Mouse (Mus musculus): ENCODE results near the gene Fam219a.
A peak's percentile ranks its signal among the peaks of the same experiment; 100 is the strongest.

The Fam219a gene

GRCm38 (mm10) chr4:41470051-41470683 is 99.2 kb downstream of the Fam219a start:
- DNase-seq (ENCODE audit: low spot score) = no peak

GRCm38 (mm10) chr4:41469199-41469598 is 100.1 kb downstream of the Fam219a start:
- DNase-seq (ENCODE audit: low spot score) = no peak

GRCm38 (mm10) chr4:41468396-41469080 is 100.8 kb downstream of the Fam219a start:
- DNase-seq (ENCODE audit: low spot score) = peak; percentile 47

All from ovary, postnatal 36 days (tissue).